Mouse (Mus musculus): ENCODE measurements at regions not wholly inside any gene's neighbourhood (a gene's known extent, or its start where the extent isn't known, plus 50 kb on each side); places are given as distances from the start of the nearest gene placed in this dataset.

DNA sequence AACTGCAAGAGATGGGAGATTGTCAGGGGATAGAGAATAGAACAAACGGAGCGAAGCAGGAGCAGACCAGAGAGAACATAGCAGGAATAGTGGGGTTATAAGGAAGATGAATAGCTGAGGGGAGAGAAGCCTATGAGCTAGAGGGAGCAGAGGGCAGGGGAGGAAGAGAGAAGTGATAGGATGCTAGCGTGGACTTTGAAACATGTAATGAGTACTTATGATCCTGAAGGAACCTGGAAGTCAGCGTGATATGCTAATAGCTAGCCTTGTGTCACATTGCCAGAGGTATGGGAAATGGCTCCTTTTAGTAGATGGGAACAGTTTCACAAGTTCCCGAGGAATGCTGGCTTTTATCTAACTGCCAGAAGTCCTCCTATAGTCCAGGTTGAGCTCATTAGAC lies 51.8 kb downstream of the Calml3 start:
- 79% methylated on average over 5 of the region's 5 CpGs for WGBS
- Histone ChIP-seq H3K4me2 (ENCODE audit: low read length) (no peak overlapping the region), H3K4me1 (ENCODE audit: control insufficient read depth in 2 of 2, insufficient read depth in 2 of 2, low read length in 2 of 2) (peaks cover 6 to 9% of the 10 kb centered on the region in 2 experiments; a peak in 2 of 4 replicates), H3K9me3 (ENCODE audit: control insufficient read depth, low read length) (no peaks in the 10 kb centered on the region), H3K27ac (replicated peaks in 1 of 2; ENCODE audit: control insufficient read depth in 1 of 2, insufficient read depth in 1 of 2, low read depth in 2 of 2, low read length in 2 of 2) (no peak overlapping the region), H3K4me3 (ENCODE audit: control insufficient read depth in 1 of 2, insufficient read depth in 1 of 2, low read depth in 1 of 2, low read length in 2 of 2) (no peak overlapping the region), H3K36me3 (ENCODE audit: control insufficient read depth, insufficient read depth, low read length) (no peaks in the 10 kb centered on the region), H3K9ac (ENCODE audit: low read length) (no peak overlapping the region), H3K27me3 (ENCODE audit: control insufficient read depth, insufficient read depth, low read length) (no peaks in the 10 kb centered on the region)
- no peak for ATAC-seq (ENCODE audit: insufficient number of reproducible peaks, insufficient read depth, low FRiP score, low read depth)

DNA sequence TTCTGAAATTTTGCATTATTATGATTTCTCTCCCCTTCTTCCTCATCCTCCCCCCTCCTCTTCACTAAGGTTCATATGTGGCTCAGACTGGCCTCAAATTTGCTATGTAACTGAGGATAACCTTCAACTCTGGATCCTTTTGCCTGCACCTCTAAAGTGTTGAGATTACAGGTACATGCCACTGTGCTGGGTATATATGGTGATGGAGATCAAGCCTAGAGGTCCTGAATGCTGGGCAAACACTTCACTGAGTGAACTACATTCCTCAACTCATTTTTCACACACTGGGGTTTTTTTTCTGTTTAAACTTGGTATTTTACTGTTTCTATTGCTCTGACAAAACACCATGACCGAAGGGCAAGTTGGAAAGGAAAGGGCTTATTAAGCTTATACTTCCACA lies 52.9 kb downstream of the Calml3 start:
- Histone ChIP-seq H3K4me1 (ENCODE audit: control insufficient read depth in 2 of 2, insufficient read depth in 2 of 2, low read length in 2 of 2) (peaks cover 6 to 9% of the 10 kb centered on the region in 2 experiments; a peak in 2 of 4 replicates), H3K27ac (replicated peaks in 1 of 2; ENCODE audit: control insufficient read depth in 1 of 2, insufficient read depth in 1 of 2, low read depth in 2 of 2, low read length in 2 of 2) (no peak overlapping the region), H3K4me3 (ENCODE audit: control insufficient read depth in 1 of 2, insufficient read depth in 1 of 2, low read depth in 1 of 2, low read length in 2 of 2) (no peak overlapping the region), H3K36me3 (ENCODE audit: control insufficient read depth, insufficient read depth, low read length) (no peaks in the 10 kb centered on the region), H3K4me2 (ENCODE audit: low read length) (no peak overlapping the region), H3K27me3 (ENCODE audit: control insufficient read depth, insufficient read depth, low read length) (no peaks in the 10 kb centered on the region), H3K9ac (ENCODE audit: low read length) (no peak overlapping the region), H3K9me3 (ENCODE audit: control insufficient read depth, low read length) (no peaks in the 10 kb centered on the region)
- 43% methylated on average over 1 of the region's 1 CpGs for WGBS
- ATAC-seq (ENCODE audit: insufficient number of reproducible peaks, insufficient read depth, low FRiP score, low read depth), result no peak

DNA sequence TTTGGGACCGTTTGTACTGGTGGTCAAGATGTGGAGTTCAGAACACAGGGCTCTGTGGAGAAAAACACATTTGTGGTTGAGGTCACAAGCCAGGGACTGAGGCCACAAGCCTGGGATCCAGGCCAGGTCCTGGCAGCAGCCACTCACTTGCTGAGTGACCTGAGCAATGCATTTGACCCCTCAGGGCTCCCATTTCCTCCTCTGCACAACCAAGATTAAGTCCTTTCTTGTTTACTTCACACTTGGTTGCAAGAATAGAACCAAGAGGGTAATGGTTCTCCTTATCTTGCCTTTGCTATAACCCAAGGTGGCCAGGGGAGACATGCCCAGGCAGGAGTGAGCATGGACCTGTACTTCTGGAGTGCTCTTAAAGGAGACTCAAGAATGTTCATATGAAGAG lies 53.4 kb downstream of the Calml3 start:
- Histone ChIP-seq H3K36me3 (ENCODE audit: control insufficient read depth, insufficient read depth, low read length) (no peaks in the 10 kb centered on the region), H3K27ac (replicated peaks in 1 of 2; ENCODE audit: control insufficient read depth in 1 of 2, insufficient read depth in 1 of 2, low read depth in 2 of 2, low read length in 2 of 2) (no peak overlapping the region), H3K4me2 (ENCODE audit: low read length) (no peak overlapping the region), H3K9me3 (ENCODE audit: control insufficient read depth, low read length) (no peaks in the 10 kb centered on the region), H3K9ac (ENCODE audit: low read length) (no peak overlapping the region), H3K4me3 (ENCODE audit: control insufficient read depth in 1 of 2, insufficient read depth in 1 of 2, low read depth in 1 of 2, low read length in 2 of 2) (no peak overlapping the region), H3K4me1 (ENCODE audit: control insufficient read depth in 2 of 2, insufficient read depth in 2 of 2, low read length in 2 of 2) (peaks cover 6 to 9% of the 10 kb centered on the region in 2 experiments; a peak in 2 of 4 replicates), H3K27me3 (ENCODE audit: control insufficient read depth, insufficient read depth, low read length) (no peaks in the 10 kb centered on the region)
- WGBS, result 48% methylated on average over 1 of the region's 1 CpGs
- ATAC-seq (ENCODE audit: insufficient number of reproducible peaks, insufficient read depth, low FRiP score, low read depth), result 0 out of 2 replicates have a peak, but pooled peaks have one; percentile 31

DNA sequence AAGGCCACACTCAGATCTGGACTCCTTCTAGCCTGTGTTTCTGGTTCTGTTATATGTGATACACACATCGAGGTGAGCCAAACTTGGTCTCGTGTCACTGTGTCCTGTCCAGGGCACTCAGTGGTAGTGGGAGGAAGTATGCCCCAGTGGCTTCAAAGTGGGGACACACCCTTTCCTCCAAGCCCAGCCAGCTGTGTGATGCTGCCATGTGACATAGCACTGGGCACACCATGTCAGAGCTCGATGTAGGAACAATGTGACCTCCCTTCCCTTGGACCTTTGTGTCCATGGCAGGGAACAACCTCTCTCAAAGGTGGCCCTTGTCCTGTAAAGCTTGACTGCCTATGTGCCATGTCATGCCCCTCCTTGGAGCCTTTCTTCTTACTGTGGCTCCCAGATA lies 54.5 kb downstream of the Calml3 start:
- no peaks in the 10 kb centered on the region for H3K36me3 ChIP-seq (ENCODE audit: control insufficient read depth, insufficient read depth, low read length)
- H3K27ac ChIP-seq (replicated peaks in 1 of 2; ENCODE audit: control insufficient read depth in 1 of 2, insufficient read depth in 1 of 2, low read depth in 2 of 2, low read length in 2 of 2), result no peak overlapping the region
- H3K9me3 ChIP-seq (ENCODE audit: control insufficient read depth, low read length), result no peaks in the 10 kb centered on the region
- H3K4me3 ChIP-seq (ENCODE audit: control insufficient read depth in 1 of 2, insufficient read depth in 1 of 2, low read depth in 1 of 2, low read length in 2 of 2), result no peak overlapping the region
- 59% methylated on average over 3 of the region's 3 CpGs for WGBS
- H3K4me1 ChIP-seq (ENCODE audit: control insufficient read depth in 2 of 2, insufficient read depth in 2 of 2, low read length in 2 of 2), result peaks cover 6 to 9% of the 10 kb centered on the region in 2 experiments; a peak in 2 of 4 replicates
- H3K9ac ChIP-seq (ENCODE audit: low read length), result no peak overlapping the region
- no peak for ATAC-seq (ENCODE audit: insufficient number of reproducible peaks, insufficient read depth, low FRiP score, low read depth)
- H3K27me3 ChIP-seq (ENCODE audit: control insufficient read depth, insufficient read depth, low read length), result no peaks in the 10 kb centered on the region
- H3K4me2 ChIP-seq (ENCODE audit: low read length), result no peak overlapping the region

DNA sequence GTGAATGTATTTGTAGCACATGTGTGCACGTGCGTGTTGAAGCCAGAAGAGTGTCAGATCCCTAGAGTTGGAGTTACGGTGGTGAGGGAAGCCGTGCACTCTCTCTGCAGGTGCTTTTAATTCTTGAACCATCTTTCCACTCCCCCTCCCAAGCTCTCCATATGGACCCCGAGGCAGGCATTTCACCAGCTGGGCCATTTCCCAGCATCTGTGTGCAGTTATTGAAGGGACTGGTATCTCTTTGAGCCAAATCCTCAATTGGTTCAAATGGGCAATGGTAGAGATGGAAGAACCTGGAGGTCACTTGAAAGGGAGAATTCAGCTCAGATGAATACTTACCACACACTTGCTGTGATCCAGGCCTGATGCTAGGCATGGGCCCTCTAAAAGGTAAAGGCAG lies 55.3 kb downstream of the Calml3 start:
- Histone ChIP-seq H3K4me2 (ENCODE audit: low read length) (no peak overlapping the region), H3K4me1 (ENCODE audit: control insufficient read depth in 2 of 2, insufficient read depth in 2 of 2, low read length in 2 of 2) (peaks cover 7 to 15% of the 10 kb centered on the region in 2 experiments), H3K27me3 (ENCODE audit: control insufficient read depth, insufficient read depth, low read length) (no peaks in the 10 kb centered on the region), H3K36me3 (ENCODE audit: control insufficient read depth, insufficient read depth, low read length) (no peaks in the 10 kb centered on the region), H3K4me3 (ENCODE audit: control insufficient read depth in 1 of 2, insufficient read depth in 1 of 2, low read depth in 1 of 2, low read length in 2 of 2) (no peak overlapping the region), H3K9ac (ENCODE audit: low read length) (no peak overlapping the region), H3K27ac (replicated peaks in 1 of 2; ENCODE audit: control insufficient read depth in 1 of 2, insufficient read depth in 1 of 2, low read depth in 2 of 2, low read length in 2 of 2) (no peak overlapping the region), H3K9me3 (ENCODE audit: control insufficient read depth, low read length) (no peaks in the 10 kb centered on the region)
- ATAC-seq (ENCODE audit: insufficient number of reproducible peaks, insufficient read depth, low FRiP score, low read depth), result no peak
- WGBS, result 87% methylated on average over 5 of the region's 5 CpGs

DNA sequence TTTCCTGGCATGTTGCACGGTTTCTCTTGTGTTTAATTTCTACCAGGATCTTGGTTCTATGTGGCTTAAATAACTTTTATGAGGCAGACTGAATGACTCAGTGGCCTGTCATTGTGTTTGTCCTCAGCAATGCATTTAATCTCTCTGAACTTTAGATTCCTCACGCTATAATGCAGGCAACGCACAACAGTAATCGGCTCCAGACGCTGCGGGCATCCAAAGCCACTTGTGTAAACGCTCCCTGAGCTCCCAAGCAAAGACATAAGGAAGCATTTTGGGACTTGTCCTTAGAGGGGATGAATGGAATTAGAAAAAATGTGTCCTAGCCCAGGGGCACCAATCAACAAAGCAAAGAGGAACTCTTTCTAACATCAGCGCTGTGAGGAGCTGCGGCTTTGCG lies 57.6 kb downstream of the Calml3 start:
- H3K4me2 ChIP-seq (ENCODE audit: low read length), result no peak overlapping the region
- no peak for ATAC-seq (ENCODE audit: insufficient number of reproducible peaks, insufficient read depth, low FRiP score, low read depth)
- no peak overlapping the region for H3K9ac ChIP-seq (ENCODE audit: low read length)
- no peak overlapping the region for H3K4me3 ChIP-seq (ENCODE audit: control insufficient read depth in 1 of 2, insufficient read depth in 1 of 2, low read depth in 1 of 2, low read length in 2 of 2)
- no peaks in the 10 kb centered on the region for H3K27me3 ChIP-seq (ENCODE audit: control insufficient read depth, insufficient read depth, low read length)
- no peaks in the 10 kb centered on the region for H3K9me3 ChIP-seq (ENCODE audit: control insufficient read depth, low read length)
- peaks cover 20 to 35% of the 10 kb centered on the region in 2 experiments for H3K4me1 ChIP-seq (ENCODE audit: control insufficient read depth in 2 of 2, insufficient read depth in 2 of 2, low read length in 2 of 2)
- 79% methylated on average over 10 of the region's 10 CpGs for WGBS
- no peaks in the 10 kb centered on the region for H3K36me3 ChIP-seq (ENCODE audit: control insufficient read depth, insufficient read depth, low read length)
- H3K27ac ChIP-seq (replicated peaks in 1 of 2; ENCODE audit: control insufficient read depth in 1 of 2, insufficient read depth in 1 of 2, low read depth in 2 of 2, low read length in 2 of 2), result no peak overlapping the region

DNA sequence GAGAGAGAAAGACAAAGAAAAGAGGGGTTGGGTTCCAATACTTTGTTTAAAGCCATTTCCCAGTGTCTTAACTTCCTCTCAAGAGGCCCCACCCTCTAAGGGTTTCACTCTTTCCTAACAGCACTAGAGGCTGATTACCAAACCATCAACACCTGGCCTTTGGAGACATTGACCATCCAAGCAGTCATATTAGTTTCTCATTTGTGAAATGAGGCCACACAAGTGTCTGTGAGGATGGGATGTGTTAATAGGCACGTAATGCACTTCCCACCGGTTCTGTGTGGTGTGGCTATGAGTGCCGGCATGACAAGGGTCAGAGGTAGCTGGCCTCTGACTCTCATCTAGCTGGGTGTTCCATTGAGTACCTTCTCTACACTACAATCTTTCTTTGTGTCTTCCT lies 59.2 kb downstream of the Calml3 start:
- no peak overlapping the region for H3K9ac ChIP-seq (ENCODE audit: low read length)
- 92% methylated on average over 3 of the region's 3 CpGs for WGBS
- no peak overlapping the region for H3K4me3 ChIP-seq (ENCODE audit: control insufficient read depth in 1 of 2, insufficient read depth in 1 of 2, low read depth in 1 of 2, low read length in 2 of 2)
- no peak overlapping the region for H3K27ac ChIP-seq (replicated peaks in 1 of 2; ENCODE audit: control insufficient read depth in 1 of 2, insufficient read depth in 1 of 2, low read depth in 2 of 2, low read length in 2 of 2)
- no peak overlapping the region for H3K4me2 ChIP-seq (ENCODE audit: low read length)
- H3K9me3 ChIP-seq (ENCODE audit: control insufficient read depth, low read length), result no peaks in the 10 kb centered on the region
- ATAC-seq (ENCODE audit: insufficient number of reproducible peaks, insufficient read depth, low FRiP score, low read depth), result no peak
- H3K36me3 ChIP-seq (ENCODE audit: control insufficient read depth, insufficient read depth, low read length), result no peaks in the 10 kb centered on the region
- no peaks in the 10 kb centered on the region for H3K27me3 ChIP-seq (ENCODE audit: control insufficient read depth, insufficient read depth, low read length)
- peaks cover 16 to 27% of the 10 kb centered on the region in 2 experiments for H3K4me1 ChIP-seq (ENCODE audit: control insufficient read depth in 2 of 2, insufficient read depth in 2 of 2, low read length in 2 of 2)

DNA sequence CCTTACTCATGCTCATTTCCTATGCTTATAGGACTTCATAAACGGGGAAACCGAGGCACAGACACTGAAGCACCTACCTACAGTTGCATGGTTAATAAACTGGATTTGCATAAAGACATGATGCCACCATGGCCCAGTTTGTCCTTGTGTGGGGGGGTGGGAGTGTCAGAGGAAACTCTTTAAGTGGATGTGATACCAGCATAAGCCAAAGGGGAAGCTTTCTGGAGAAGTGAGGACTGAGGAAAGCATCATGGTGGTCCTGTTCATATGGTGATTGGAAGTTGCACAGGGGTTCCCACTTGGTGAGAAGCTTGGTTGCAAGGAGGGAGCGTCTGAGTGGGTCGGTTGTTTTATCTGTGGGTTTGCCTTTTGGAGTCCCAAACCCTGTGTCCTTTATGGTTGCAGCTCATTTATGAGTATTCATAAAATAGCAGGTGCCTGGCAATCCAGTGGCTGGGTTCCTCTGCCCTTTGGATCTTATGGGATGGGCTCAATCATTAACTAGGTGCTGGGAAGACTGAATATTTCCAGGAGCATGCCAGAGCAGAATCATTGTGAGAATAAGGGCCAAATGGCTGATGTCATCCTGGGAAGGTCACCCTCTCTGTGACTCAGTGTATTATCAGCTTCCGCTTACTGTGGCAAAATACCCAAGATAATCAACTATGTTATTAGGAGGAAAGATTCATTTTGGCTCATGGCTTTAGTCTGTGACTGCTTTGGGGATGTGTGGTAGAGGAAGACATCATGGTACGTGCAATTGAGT lies 60.2 kb downstream of the Calml3 start:
- Histone ChIP-seq H3K27me3 (ENCODE audit: control insufficient read depth, insufficient read depth, low read length) (no peaks in the 10 kb centered on the region), H3K4me2 (ENCODE audit: low read length) (no peak overlapping the region), H3K9ac (ENCODE audit: low read length) (no peak overlapping the region), H3K27ac (replicated peaks in 1 of 2; ENCODE audit: control insufficient read depth in 1 of 2, insufficient read depth in 1 of 2, low read depth in 2 of 2, low read length in 2 of 2) (no peak overlapping the region), H3K36me3 (ENCODE audit: control insufficient read depth, insufficient read depth, low read length) (no peaks in the 10 kb centered on the region), H3K4me3 (ENCODE audit: control insufficient read depth in 1 of 2, insufficient read depth in 1 of 2, low read depth in 1 of 2, low read length in 2 of 2) (no peak overlapping the region), H3K9me3 (ENCODE audit: control insufficient read depth, low read length) (no peaks in the 10 kb centered on the region), H3K4me1 (ENCODE audit: control insufficient read depth in 2 of 2, insufficient read depth in 2 of 2, low read length in 2 of 2) (peaks cover 13 to 26% of the 10 kb centered on the region in 2 experiments)
- 78% methylated on average over 6 of the region's 6 CpGs for WGBS
- ATAC-seq (ENCODE audit: insufficient number of reproducible peaks, insufficient read depth, low FRiP score, low read depth), result no peak

Data from heart, embryonic 14.5 days (tissue).